Mouse (Mus musculus) heart, adult 2 months (tissue): ENCODE results near the gene Syn3.

Experiments
- CTCF ChIP-seq: fragments of 200-600 bp; IDR thresholded peaks from 2 replicates; pipeline ENCODE4 v1.8.1; 2022; ENCODE audit warnings: antibody characterized with exemption, mild to moderate bottlenecking, moderate library complexity
- EP300 ChIP-seq: fragments of 200-500 bp; IDR thresholded peaks from 2 replicates; pipeline ENCODE4 v1.6.1; 2011; ENCODE audit warnings: low read depth, low read length, control low read depth; ENCODE audit not compliant: insufficient read depth
- POLR2A ChIP-seq: fragments of 200-500 bp; IDR thresholded peaks from 2 replicates; pipeline ENCODE4 v1.6.1; 2011; ENCODE audit warnings: mild to moderate bottlenecking, low read depth, low read length, control low read depth; ENCODE audit not compliant: insufficient read depth

DNA sequence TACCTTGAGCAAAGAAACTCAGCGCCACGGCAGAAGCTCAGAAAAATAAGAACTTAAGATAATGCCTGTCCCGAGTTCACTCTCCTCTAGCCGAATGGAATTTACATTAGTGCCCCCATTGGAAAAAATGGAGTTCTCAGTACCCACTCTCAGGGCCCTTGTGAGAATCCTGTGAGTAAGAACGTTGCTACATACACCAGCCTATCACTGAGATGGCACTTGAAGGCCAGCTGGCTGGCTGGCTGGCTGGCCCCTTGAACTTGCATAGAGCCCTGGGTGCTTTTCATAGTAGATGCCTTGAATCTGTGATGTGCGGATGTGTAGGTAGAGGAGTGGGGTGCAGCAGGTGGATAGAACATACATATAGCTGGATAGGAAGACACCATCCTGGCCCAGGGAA lies 155.3 kb downstream of the Syn3 start:
- TF ChIP-seq EP300 (no peak), CTCF (no peak), POLR2A (no peak)
